Mouse (Mus musculus): Measurements from ENCODE around the gene Hfe. TPM values are rescaled to one million over a fixed set of nuclear protein-coding genes. Genes with fewer than 3 reads are reported as not detected.
A peak's percentile ranks its signal among the peaks of the same experiment; 100 is the strongest.
"Not testable (repeated sequence)": the region's sequence is repeated elsewhere in the genome, so short reads cannot be mapped to it uniquely, and the experiment has no call there.

Gene Hfe
- polyA plus RNA-seq (2015; fragmentation: Nextera tagmentation; extraction: Ambion mirVana): 4.5 and 5.1 TPM in 2 replicates

- Histone ChIP-seq H3K4me2 (peak within 1 kb of the TSS; percentile 54), H3K36me3 (no peaks in the 10 kb centered on the region), H3K9me3 (no peaks in the 10 kb centered on the region), H3K4me1 (replicated peaks) (peaks cover 8% of the 10 kb centered on the region), H3K27me3 (no peaks in the 10 kb centered on the region), H3K4me3 (peak within 1 kb of the TSS; percentile 28), H3K9ac (peak within 1 kb of the TSS; percentile 21; the same call in 1 of the 2 replicates), H3K27ac (replicated peaks) (peak within 1 kb of the TSS; percentile 0; the same call in 1 of the 2 replicates)
- 3% methylated on average over 17 of the region's 17 CpGs for WGBS
- peak; percentile 72; the same call in 1 of the 2 replicates for ATAC-seq (ENCODE audit: low FRiP score, low read depth)
These were observed at the start of gene Hfe for GRCm38 (mm10) chr13:23710374-23711089. TSS of gene Hfe (minus strand) at chr13:23710854.

- H3K9me3 ChIP-seq: no peaks in the 10 kb centered on the region
- no peak for ATAC-seq (ENCODE audit: low FRiP score, low read depth)
- H3K9ac ChIP-seq: peak overlapping the region; percentile 50; the same call in 1 of the 2 replicates
- 71% methylated on average over 1 of the region's 1 CpGs for WGBS
- H3K4me1 ChIP-seq (replicated peaks): peaks cover 37% of the 10 kb centered on the region
- peak overlapping the region; percentile 87; the same call in 1 of the 2 replicates for H3K27ac ChIP-seq (replicated peaks)
- peak overlapping the region; percentile 87 for H3K4me2 ChIP-seq
- no peaks in the 10 kb centered on the region for H3K27me3 ChIP-seq
- peak overlapping the region; percentile 56 for H3K4me3 ChIP-seq
- H3K36me3 ChIP-seq: no peaks in the 10 kb centered on the region
These were observed 49.2 kb upstream of the Hfe start for GRCm38 (mm10) chr13:23759916-23760239.

GRCm38 (mm10) chr13:23759251-23759771 lies 48.7 kb upstream of the Hfe start:
- ATAC-seq (ENCODE audit: low FRiP score, low read depth): no peak
- peaks cover 32% of the 10 kb centered on the region for H3K4me1 ChIP-seq (replicated peaks)
- no peak overlapping the region; the same call in 1 of the 2 replicates for H3K4me2 ChIP-seq
- H3K9ac ChIP-seq: no peak overlapping the region
- WGBS: 61% methylated on average over 3 of the region's 3 CpGs
- H3K4me3 ChIP-seq: no peak overlapping the region
- no peak overlapping the region for H3K27ac ChIP-seq (replicated peaks)
- no peaks in the 10 kb centered on the region for H3K36me3 ChIP-seq
- no peaks in the 10 kb centered on the region for H3K9me3 ChIP-seq
- no peaks in the 10 kb centered on the region for H3K27me3 ChIP-seq

GRCm38 (mm10) chr13:23757921-23758320 lies 47.3 kb upstream of the Hfe start:
- Histone ChIP-seq H3K36me3 (no peaks in the 10 kb centered on the region), H3K9me3 (no peaks in the 10 kb centered on the region), H3K27ac (replicated peaks) (no peak overlapping the region), H3K4me2 (peak overlapping the region; percentile 73; the same call in 1 of the 2 replicates), H3K27me3 (no peaks in the 10 kb centered on the region), H3K4me3 (no peak overlapping the region), H3K9ac (no peak overlapping the region), H3K4me1 (replicated peaks) (peaks cover 22% of the 10 kb centered on the region)
- WGBS: 49% methylated on average over 3 of the region's 3 CpGs
- ATAC-seq (ENCODE audit: low FRiP score, low read depth): no peak

GRCm38 (mm10) chr13:23757211-23757773 lies 46.6 kb upstream of the Hfe start:
- Histone ChIP-seq H3K4me1 (replicated peaks) (peaks cover 25% of the 10 kb centered on the region), H3K9ac (peak overlapping the region; percentile 28), H3K4me3 (peak overlapping the region; percentile 42), H3K36me3 (no peaks in the 10 kb centered on the region), H3K27me3 (no peaks in the 10 kb centered on the region), H3K4me2 (peak overlapping the region; percentile 73), H3K9me3 (no peaks in the 10 kb centered on the region), H3K27ac (replicated peaks) (peak overlapping the region; percentile 90)
- 1% methylated on average over 22 of the region's 23 CpGs for WGBS
- no peak for ATAC-seq (ENCODE audit: low FRiP score, low read depth)

- no peaks in the 10 kb centered on the region for H3K27me3 ChIP-seq
- ATAC-seq (ENCODE audit: low FRiP score, low read depth): peak; percentile 78
- H3K9ac ChIP-seq: peak within 1 kb of the TSS; percentile 28
- H3K4me1 ChIP-seq (replicated peaks): peaks cover 24% of the 10 kb centered on the region
- H3K36me3 ChIP-seq: no peaks in the 10 kb centered on the region
- no peaks in the 10 kb centered on the region for H3K9me3 ChIP-seq
- H3K4me3 ChIP-seq: peak within 1 kb of the TSS; percentile 42
- H3K4me2 ChIP-seq: peak within 1 kb of the TSS; percentile 73
- peak within 1 kb of the TSS; percentile 90 for H3K27ac ChIP-seq (replicated peaks)
- WGBS: under 1% methylated on average over 20 of the region's 22 CpGs
These were observed 46.1 kb upstream of the Hfe start, which contains the start of gene Hist1h4b for GRCm38 (mm10) chr13:23756790-23757189. TSS of gene Hist1h4b (plus strand) at chr13:23757013.

GRCm38 (mm10) chr13:23755000-23755399 lies 44.3 kb upstream of the Hfe start:
- Histone ChIP-seq H3K27ac (replicated peaks) (no peak overlapping the region), H3K36me3 (no peaks in the 10 kb centered on the region), H3K4me2 (no peak overlapping the region), H3K9me3 (no peaks in the 10 kb centered on the region), H3K27me3 (no peaks in the 10 kb centered on the region), H3K9ac (no peak overlapping the region), H3K4me1 (replicated peaks) (peaks cover 19% of the 10 kb centered on the region), H3K4me3 (no peak overlapping the region)
- no peak for ATAC-seq (ENCODE audit: low FRiP score, low read depth)

GRCm38 (mm10) chr13:23753314-23754078 lies 42.8 kb upstream of the Hfe start:
- Histone ChIP-seq H3K9ac (no peak overlapping the region), H3K9me3 (no peaks in the 10 kb centered on the region), H3K4me1 (replicated peaks) (peaks cover 15% of the 10 kb centered on the region), H3K27me3 (no peaks in the 10 kb centered on the region), H3K4me2 (0 out of 2 replicates have a peak overlapping the region, but pooled peaks have one; percentile 87), H3K27ac (replicated peaks) (no peak overlapping the region), H3K4me3 (no peak overlapping the region), H3K36me3 (no peaks in the 10 kb centered on the region)
- 64% methylated on average over 4 of the region's 4 CpGs for WGBS
- no peak for ATAC-seq (ENCODE audit: low FRiP score, low read depth)

- no peaks in the 10 kb centered on the region for H3K36me3 ChIP-seq
- H3K4me2 ChIP-seq: peak overlapping the region; percentile 87
- WGBS: 3% methylated on average over 6 of the region's 6 CpGs
- no peaks in the 10 kb centered on the region for H3K27me3 ChIP-seq
- H3K4me3 ChIP-seq: peak overlapping the region; percentile 19
- H3K9ac ChIP-seq: 0 out of 2 replicates have a peak overlapping the region, but pooled peaks have one; percentile 19
- H3K27ac ChIP-seq (replicated peaks): no peak overlapping the region
- H3K9me3 ChIP-seq: no peaks in the 10 kb centered on the region
- ATAC-seq (ENCODE audit: low FRiP score, low read depth): no peak
- H3K4me1 ChIP-seq (replicated peaks): peaks cover 21% of the 10 kb centered on the region
These were observed 42.1 kb upstream of the Hfe start for GRCm38 (mm10) chr13:23752742-23753172.

- 1% methylated on average over 22 of the region's 47 CpGs for WGBS
- Histone ChIP-seq H3K27ac (replicated peaks) (peak within 1 kb of the TSS; percentile 94), H3K4me1 (replicated peaks) (peaks cover 21% of the 10 kb centered on the region), H3K4me2 (peak within 1 kb of the TSS; percentile 87), H3K4me3 (peak within 1 kb of the TSS; percentile 45), H3K9ac (peak within 1 kb of the TSS; percentile 46)
- H3K9me3 ChIP-seq, H3K27me3 ChIP-seq, H3K36me3 ChIP-seq: not testable (repeated sequence)
- ATAC-seq (ENCODE audit: low FRiP score, low read depth): peak; percentile 83
These were observed 41.5 kb upstream of the Hfe start, which contains the start of gene Hist1h3b for GRCm38 (mm10) chr13:23752067-23752741. TSS of gene Hist1h3b (plus strand) at chr13:23752267.

- peak overlapping the region; percentile 46 for H3K9ac ChIP-seq
- peak overlapping the region; percentile 87 for H3K4me2 ChIP-seq
- H3K27ac ChIP-seq (replicated peaks): peak overlapping the region; percentile 94
- H3K27me3 ChIP-seq: no peaks in the 10 kb centered on the region
- peak overlapping the region; percentile 45 for H3K4me3 ChIP-seq
- H3K9me3 ChIP-seq: no peaks in the 10 kb centered on the region
- peaks cover 23% of the 10 kb centered on the region for H3K4me1 ChIP-seq (replicated peaks)
- no peaks in the 10 kb centered on the region for H3K36me3 ChIP-seq
- WGBS: 1% methylated on average over 11 of the region's 11 CpGs
- ATAC-seq (ENCODE audit: low FRiP score, low read depth): no peak
These were observed 40.9 kb upstream of the Hfe start for GRCm38 (mm10) chr13:23751478-23751956.
